Mouse (Mus musculus) heart, postnatal 0 days (tissue): Measurements from ENCODE around the gene Abcc4. TPM values are rescaled to one million over a fixed set of nuclear protein-coding genes. Genes with fewer than 3 reads are reported as not detected.

Source experiments
- ATAC-seq: fragments of 200-750 bp; cut with Nextera tagmentation; 2 replicates; pipeline ENCODE4 v1.8.0; 2017; ENCODE audit warnings: low read depth, moderate number of reproducible peaks, moderate library complexity; ENCODE audit not compliant: insufficient read depth
- DNase-seq: peaks from one replicate; pipeline ENCODE4 v3.0.0-alpha.2; 2016; ENCODE audit warnings: low spot score
- H3K27ac ChIP-seq: fragments of 300-500 bp; sonication (generic); 2 replicates; pipeline ENCODE4 v1.5.1; 2014; ENCODE audit warnings: low read depth, mild to moderate bottlenecking
- H3K27me3 ChIP-seq: fragments of 300-500 bp; sonication (generic); 2 replicates; pipeline ENCODE4 v1.6.1; 2014; ENCODE audit warnings: low read length, mixed read lengths; ENCODE audit not compliant: control insufficient read depth, insufficient read depth
- H3K36me3 ChIP-seq: fragments of 300-500 bp; sonication (generic); replicated peaks from 2 replicates; pipeline ENCODE4 v1.6.1; 2014; ENCODE audit warnings: low read length, mixed read lengths; ENCODE audit not compliant: control insufficient read depth, insufficient read depth
- H3K4me1 ChIP-seq: fragments of 300-500 bp; sonication (generic); 2 replicates; pipeline ENCODE4 v1.6.1; 2014; ENCODE audit warnings: antibody characterized with exemption; ENCODE audit not compliant: control insufficient read depth, insufficient read depth
- H3K4me2 ChIP-seq: fragments of 300-500 bp; sonication (generic); 2 replicates; pipeline ENCODE4 v1.6.1; 2014; ENCODE audit warnings: low read depth, mild to moderate bottlenecking, low read length, moderate library complexity
- H3K4me3 ChIP-seq: fragments of 300-500 bp; sonication (generic); 2 replicates; pipeline ENCODE4 v1.5.1; 2014; ENCODE audit warnings: low read depth, low read length
- H3K9ac ChIP-seq: fragments of 300-500 bp; sonication (generic); replicated peaks from 2 replicates; pipeline ENCODE4 v1.6.1; 2014; ENCODE audit warnings: low read depth, low read length, mixed read lengths
- H3K9me3 ChIP-seq: fragments of 300-500 bp; sonication (generic); replicated peaks from 2 replicates; pipeline ENCODE4 v1.6.1; 2016; ENCODE audit warnings: low read length; ENCODE audit not compliant: control insufficient read depth
- CTCF ChIP-seq: IDR thresholded peaks from 2 replicates; pipeline ENCODE4 v1.5.1; 2016; ENCODE audit warnings: antibody characterized with exemption, control low read depth, low read depth
- EP300 ChIP-seq: IDR thresholded peaks from 2 replicates; pipeline ENCODE4 v1.6.1; 2016; ENCODE audit warnings: antibody characterized with exemption, low read depth
- WGBS: fragments of 180-500 bp; shearing (Covaris S2); extraction: QIAGEN DNeasy Blood & Tissue Kit; methylation state at CpG from one replicate; pipeline ENCODE4 v1.1.7; 2014; 5-methylcytosine and 5-hydroxymethylcytosine counted together
- polyA plus RNA-seq: library from polyadenylated mRNA; unstranded; fragments of >200 nt; fragmentation: Nextera tagmentation; extraction: Ambion mirVana; gene quantifications from 2 replicates; pipeline ENCODE4 v1.2.1, GENCODE M21; 2015
- total RNA-seq: library from RNA; depleted of rRNA; stranded (reverse); fragments of >200 nt; gene quantifications from 2 replicates; pipeline ENCODE4 v1.2.3, GENCODE M21; 2014; ENCODE audit warnings: low replicate concordance

The Abcc4 gene
- total and polyA plus RNA-seq, 2 experiments from 2014 or later = 0.83 to 2.0 TPM

DNA sequence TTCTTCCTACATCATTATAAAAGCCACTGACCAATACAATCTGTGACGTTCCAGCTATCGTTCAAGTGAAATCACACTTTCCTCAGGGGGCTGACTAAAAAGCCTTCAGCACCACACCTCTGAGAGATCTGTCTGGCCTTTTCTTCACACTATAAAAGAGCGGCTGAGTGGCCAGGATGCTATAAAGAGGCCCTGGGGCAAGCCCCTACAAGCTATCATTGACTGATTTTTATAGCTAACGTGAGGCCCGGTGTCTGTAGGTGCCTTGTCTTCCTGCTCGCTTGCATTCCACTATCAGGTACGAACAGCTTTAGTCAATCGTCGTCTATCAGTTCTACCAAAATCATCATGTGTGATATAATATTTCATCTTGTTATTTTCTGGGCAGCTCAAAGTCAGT is 92.3 kb downstream of the Abcc4 start:
- Histone ChIP-seq H3K36me3 (no peaks in the 10 kb centered on the region), H3K4me2 (no peak overlapping the region), H3K9ac (no peak overlapping the region), H3K4me3 (no peak overlapping the region), H3K9me3 (no peaks in the 10 kb centered on the region), H3K27ac (no peak overlapping the region), H3K27me3 (no peaks in the 10 kb centered on the region), H3K4me1 (no peaks in the 10 kb centered on the region)
- ATAC-seq (no peak), DNase-seq (no peak)
- 69% methylated on average over 9 of the region's 9 CpGs for WGBS
- TF ChIP-seq CTCF (no peak), EP300 (no peak)

DNA sequence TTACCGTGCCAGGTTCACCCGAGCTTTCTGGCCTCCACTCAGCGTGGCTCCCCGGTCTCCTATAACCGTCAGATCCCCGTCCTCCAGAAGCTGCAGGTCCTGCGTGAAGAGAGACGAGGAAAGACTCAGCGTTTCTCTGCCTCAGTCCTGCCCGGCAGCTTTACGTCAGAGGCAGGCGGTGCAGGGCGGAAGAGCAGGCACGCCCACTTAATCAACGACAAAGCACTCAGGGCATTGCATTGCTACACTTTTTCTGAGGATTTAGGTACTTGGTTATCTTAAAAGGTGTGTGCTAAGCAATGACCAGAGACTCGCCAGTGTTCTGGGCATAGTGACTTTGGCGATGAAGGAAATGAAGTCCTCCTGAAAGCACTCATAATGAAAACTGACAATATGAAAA is 94.3 kb downstream of the Abcc4 start:
- Histone ChIP-seq H3K4me3 (no peak overlapping the region), H3K27me3 (no peaks in the 10 kb centered on the region), H3K9me3 (no peaks in the 10 kb centered on the region), H3K36me3 (no peaks in the 10 kb centered on the region), H3K27ac (no peak overlapping the region), H3K9ac (no peak overlapping the region), H3K4me2 (no peak overlapping the region), H3K4me1 (no peaks in the 10 kb centered on the region)
- 71% methylated on average over 17 of the region's 17 CpGs for WGBS
- TF ChIP-seq EP300 (no peak), CTCF (no peak)
- ATAC-seq (no peak), DNase-seq (no peak)

DNA sequence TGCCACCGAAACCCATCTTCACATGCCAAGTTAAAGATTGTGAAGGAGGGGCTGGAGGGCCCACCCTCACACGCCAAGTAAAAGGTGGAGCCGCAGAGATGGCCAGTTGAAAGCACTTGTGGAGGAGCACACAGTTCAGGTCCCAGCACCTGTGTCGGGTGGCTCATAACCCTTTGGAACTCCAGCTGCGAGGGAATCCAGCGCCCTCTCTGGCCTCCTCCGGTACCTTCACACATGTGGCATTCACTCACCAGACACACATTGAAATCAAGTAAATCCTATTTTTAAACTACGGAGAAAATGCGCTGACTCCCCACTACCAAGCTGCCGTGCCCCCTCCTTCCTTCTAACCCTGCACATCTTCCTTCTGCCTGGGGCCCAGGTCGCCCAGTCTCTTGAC is 95.2 kb downstream of the Abcc4 start:
- Histone ChIP-seq H3K4me2 (no peak overlapping the region), H3K27ac (no peak overlapping the region), H3K4me3 (no peak overlapping the region), H3K9me3 (no peaks in the 10 kb centered on the region), H3K9ac (no peak overlapping the region), H3K4me1 (no peaks in the 10 kb centered on the region), H3K36me3 (no peaks in the 10 kb centered on the region), H3K27me3 (no peaks in the 10 kb centered on the region)
- no peak for DNase-seq
- 95% methylated on average over 11 of the region's 11 CpGs for WGBS
- TF ChIP-seq EP300 = no peak
- TF ChIP-seq CTCF = no peak
- ATAC-seq = no peak

DNA sequence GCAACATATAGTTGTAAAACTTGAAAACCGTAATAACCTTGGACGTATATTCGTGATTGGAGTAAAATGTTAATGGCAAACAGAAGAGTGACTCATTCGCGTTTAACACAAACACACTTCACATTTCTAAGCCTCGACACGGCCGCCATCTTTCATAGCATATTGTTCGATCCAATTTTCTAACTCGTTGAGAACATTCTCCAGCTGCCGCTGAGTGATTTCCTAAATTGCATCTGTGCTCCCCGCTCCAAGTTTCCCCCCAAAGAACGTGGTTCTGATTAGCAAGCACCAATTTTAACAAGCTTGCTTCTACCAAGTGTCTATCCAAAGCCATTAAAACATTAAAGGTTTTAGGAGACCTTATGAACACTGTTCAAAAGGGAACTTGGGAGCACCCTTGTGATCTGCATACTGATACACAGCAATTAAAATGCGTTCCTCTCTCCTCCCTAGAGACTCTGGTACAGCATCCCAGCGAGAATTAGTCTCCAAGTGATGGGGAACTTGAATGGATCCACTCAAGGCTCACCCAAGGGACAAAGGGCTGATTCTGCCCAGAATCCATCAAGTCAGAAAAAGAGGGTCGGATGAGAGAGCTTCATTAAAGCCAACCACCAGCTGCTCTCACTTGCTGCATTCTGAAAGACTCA is 97.1 kb downstream of the Abcc4 start:
- 87% methylated on average over 16 of the region's 16 CpGs for WGBS
- Histone ChIP-seq H3K36me3 (no peaks in the 10 kb centered on the region), H3K27me3 (no peaks in the 10 kb centered on the region), H3K27ac (no peak overlapping the region), H3K4me1 (no peaks in the 10 kb centered on the region), H3K9ac (no peak overlapping the region), H3K4me2 (no peak overlapping the region), H3K4me3 (no peak overlapping the region), H3K9me3 (no peaks in the 10 kb centered on the region)
- no peak for DNase-seq
- TF ChIP-seq EP300 = no peak
- TF ChIP-seq CTCF = no peak
- no peak for ATAC-seq

DNA sequence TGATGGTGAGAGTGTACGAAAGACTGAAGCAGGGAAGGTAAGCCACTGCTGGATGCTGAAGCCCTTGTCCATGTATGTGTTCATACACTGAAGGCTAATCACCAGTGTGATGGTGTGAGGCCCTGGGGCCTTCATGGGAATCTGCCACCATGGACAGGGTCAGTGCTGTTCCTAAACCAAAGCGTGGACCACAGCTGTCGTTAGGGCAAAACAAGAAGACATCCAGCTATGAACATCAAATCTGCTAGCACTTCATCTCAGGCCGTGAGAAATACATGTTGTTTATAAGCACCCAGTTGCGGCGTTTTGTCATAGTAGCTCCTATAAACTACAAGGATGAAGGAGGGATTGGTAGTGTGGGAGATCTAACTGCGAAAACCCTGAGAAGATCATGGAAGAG is 97.7 kb downstream of the Abcc4 start:
- no peak overlapping the region for H3K9ac ChIP-seq
- H3K4me3 ChIP-seq = no peak overlapping the region
- H3K36me3 ChIP-seq = no peaks in the 10 kb centered on the region
- H3K27me3 ChIP-seq = no peaks in the 10 kb centered on the region
- no peak for DNase-seq
- WGBS = 84% methylated on average over 7 of the region's 7 CpGs
- H3K4me1 ChIP-seq = no peaks in the 10 kb centered on the region
- ATAC-seq = no peak
- H3K4me2 ChIP-seq = no peak overlapping the region
- no peaks in the 10 kb centered on the region for H3K9me3 ChIP-seq
- no peak for TF ChIP-seq CTCF
- TF ChIP-seq EP300 = no peak
- H3K27ac ChIP-seq = no peak overlapping the region

DNA sequence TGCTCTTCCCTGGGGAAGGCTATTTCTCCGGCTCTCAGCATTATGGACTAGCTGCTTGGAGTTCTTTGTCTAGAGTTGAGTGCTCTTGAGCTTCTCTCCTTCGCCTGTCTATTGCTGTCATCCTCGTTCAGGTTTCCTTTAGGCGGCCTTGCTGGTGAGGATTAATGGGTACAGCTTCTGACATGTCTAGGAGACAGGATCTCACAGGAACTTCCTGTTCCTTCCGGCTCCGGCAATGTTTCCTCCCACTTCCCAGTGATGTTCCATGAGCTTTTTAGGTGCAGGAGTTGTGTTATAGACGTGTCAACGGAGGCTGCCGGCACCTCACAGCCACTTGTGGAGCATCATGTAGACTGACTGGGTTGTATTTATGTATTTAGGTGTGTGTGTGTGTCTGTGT is 99.5 kb downstream of the Abcc4 start:
- Histone ChIP-seq H3K9ac (no peak overlapping the region), H3K4me1 (no peaks in the 10 kb centered on the region), H3K9me3 (no peaks in the 10 kb centered on the region), H3K4me3 (no peak overlapping the region), H3K4me2 (no peak overlapping the region), H3K36me3 (no peaks in the 10 kb centered on the region), H3K27me3 (no peaks in the 10 kb centered on the region), H3K27ac (no peak overlapping the region)
- DNase-seq (no peak), ATAC-seq (no peak)
- no peak for TF ChIP-seq CTCF
- 67% methylated on average over 9 of the region's 9 CpGs for WGBS
